Mouse (Mus musculus) mouse embryonic stem cell (cell line): ENCODE data around the gene Gpr139.

Experiments used
- in situ Hi-C, 2 experiments: fragments of 300-500 bp; cut with MboI; formaldehyde crosslinking; loops; 1 replicate in 1 of 2; 3 replicates in 1 of 2; pipeline ENCODE4 v1.14.3; 2019 to 2020; ENCODE audit warnings: low sequenced_read_pairs in 2 of 2, low pct_unique_long_range_greater_than_20kb in 1 of 2, mixed read lengths in 1 of 2; ENCODE audit not compliant: unreplicated experiment in 1 of 2

The Gpr139 gene

GRCm38 (mm10) chr7:119184341-119185143 is at the start of gene Gpr139:
TSS of gene Gpr139 (minus strand) at chr7:119184603.
- in situ Hi-C loops, result no loop called here

- in situ Hi-C loops, result no loop called here
Observed at GRCm38 (mm10) chr7:119230971-119231370, 46.6 kb upstream of the Gpr139 start.

DNA sequence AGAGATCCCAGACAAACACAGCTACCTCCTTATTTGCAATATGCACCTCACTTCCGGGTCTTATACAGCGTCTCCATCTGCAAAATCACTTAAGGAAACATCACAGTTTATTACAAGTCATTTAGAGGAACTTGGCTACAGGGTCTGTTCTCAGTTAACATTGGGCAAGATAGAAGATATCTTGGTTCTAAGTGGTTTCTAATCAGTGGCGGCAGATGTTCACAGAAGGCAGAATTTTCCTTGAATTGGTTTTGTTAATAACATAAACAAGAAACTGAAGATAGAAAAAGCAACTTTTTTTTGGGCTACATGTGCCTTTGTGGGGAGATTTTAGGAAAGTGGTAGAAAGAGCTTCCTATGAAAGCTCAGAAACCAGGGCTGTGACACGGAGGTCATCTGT is 38.3 kb upstream of the Gpr139 start:
- in situ Hi-C loops, result no loop called here

DNA sequence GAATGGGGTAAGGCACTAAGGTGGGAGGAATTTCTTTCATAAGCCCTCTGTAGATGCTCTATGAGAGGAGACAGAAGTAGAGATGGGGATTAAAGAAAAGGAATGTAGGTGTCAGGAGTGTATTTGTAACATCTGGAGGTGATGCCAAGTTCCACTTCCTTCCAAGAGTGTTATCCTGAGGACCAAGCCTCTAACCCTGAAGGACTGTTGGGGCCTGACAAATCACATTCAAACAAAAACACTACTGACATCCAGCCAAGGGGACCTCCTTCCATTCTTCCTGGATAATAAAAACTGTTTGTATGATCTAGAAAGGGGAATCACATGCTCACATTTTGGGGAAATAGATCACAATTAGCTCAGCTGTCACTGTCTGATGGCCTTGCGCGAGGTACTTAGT is 34.7 kb upstream of the Gpr139 start:
- in situ Hi-C loops, result no loop called here

DNA sequence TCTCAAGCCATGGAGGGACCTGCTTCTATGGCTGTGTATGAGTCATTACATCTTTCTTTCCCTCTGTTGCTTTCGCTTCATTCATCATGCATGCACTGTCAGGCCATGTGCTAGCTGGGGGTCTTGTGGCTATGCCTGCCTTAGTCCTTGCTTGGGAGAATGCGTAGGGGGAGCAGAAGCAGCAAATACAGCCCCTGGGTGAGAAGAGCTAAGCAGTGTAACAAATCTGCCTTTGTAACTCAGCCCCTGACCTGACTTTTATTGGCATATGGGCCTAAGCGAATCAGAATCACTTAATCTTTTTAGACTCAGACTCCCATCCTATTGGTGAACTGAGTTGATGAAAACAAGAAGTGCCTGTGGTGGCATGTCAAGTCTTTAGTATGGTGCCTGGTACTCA is 22.8 kb upstream of the Gpr139 start:
- in situ Hi-C loops, result no loop called here

DNA sequence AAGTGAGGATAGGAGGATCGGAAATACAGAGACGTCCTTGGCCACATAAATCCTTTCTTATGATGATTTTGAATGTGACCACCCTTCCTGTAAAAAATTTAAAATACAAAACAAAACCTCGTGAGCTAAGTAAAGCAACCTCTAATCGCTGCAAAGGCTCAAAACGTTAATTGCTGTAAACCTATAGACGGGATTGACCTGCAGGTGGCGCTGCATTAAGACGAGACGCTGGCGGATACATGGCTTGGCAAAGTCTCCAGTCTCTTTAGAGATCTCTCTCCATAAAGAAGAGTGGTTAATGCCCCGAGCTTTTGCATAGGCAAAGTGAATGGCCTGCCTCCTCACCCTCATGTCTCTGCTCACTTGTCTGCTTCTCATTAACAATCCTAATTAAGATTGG is 2.0 kb upstream of the Gpr139 start:
- in situ Hi-C loops, result no loop called here

DNA sequence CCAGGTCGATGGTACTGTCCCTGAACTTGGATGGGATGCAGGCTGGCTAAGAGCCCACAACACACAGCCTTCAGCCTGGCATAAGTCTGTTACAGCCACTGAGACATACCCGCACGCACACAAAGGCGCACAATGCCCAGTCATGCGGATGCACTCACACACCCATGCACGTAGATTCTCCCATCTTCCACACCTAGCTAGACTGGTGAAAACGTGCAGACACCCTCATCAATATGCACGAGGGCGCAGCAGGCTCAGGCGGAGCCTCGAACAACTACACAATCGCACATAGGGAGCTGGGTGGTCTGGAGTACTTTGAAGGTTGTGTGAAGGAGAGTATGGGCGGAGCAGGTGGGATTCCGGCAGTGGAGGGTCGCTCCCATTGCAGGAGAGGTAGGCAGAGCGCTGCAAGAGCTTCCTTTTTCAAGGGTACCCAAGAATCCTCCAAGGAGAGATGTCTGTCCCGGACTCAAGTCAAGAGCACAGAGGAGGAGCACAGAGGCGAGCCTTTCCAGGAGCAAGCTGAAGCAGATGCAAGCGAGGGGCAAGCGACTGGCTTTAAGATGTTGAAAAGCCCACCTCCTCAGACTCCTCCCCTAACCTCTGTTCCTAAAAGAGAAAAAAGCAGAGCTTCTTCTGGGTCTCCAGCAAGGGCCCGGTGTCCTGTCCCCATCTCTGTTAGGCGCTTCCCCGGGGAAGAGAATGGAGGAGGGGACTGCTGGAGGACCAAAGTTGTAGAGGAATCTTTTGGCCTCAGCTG is 958 bp upstream of the Gpr139 start:
- in situ Hi-C loops, result no loop called here

- in situ Hi-C loops, result no loop called here
Observed at GRCm38 (mm10) chr7:119181053-119181452, 3.4 kb downstream of the Gpr139 start.

DNA sequence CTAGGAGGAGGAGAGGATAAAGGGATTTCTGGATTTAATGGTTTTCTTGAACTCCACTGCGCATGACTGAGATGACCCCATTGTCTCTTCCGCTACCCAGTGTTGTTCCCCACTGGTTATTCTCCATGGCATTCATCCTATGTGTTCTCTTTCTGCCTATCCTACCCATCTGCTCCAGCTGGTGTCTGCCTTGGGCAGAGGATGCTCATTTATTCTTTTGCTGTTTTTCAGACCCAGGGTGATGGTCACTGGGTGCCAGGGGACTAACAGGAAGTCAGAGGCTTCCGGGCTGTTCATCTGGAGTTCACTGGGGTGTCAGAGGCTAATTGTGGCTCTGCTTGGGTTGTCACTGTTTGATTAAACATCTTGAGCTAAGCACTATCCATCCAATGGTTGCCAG is 24.4 kb downstream of the Gpr139 start:
- in situ Hi-C loops, result no loop called here

DNA sequence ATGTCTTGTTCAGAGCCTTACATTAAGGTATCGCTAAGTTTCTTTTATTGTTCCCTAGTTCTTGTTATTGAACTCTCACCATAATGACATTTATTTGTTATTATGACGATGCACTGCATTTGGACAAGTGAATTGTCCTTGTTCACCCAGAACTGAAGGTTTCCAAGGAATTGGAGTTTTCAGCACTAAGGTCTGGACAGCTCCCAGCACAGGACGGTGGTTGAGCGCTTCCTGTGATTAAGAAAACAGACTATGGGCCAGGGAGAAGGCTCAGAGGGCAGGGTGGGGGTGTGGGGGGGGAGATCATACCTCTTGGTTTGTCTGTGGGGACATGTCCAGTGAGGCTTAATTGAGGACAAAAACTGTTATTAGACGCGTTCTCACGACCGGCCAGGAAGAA is 72.6 kb downstream of the Gpr139 start:
- in situ Hi-C loops, result no loop called here

GRCm38 (mm10) chr7:119105878-119106277 is 78.5 kb downstream of the Gpr139 start:
- in situ Hi-C loops, result no loop called here

GRCm38 (mm10) chr7:119096583-119096982 is 87.8 kb downstream of the Gpr139 start:
- in situ Hi-C loops, result no loop called here
